Mouse (Mus musculus) megakaryocyte-erythroid progenitor cell, adult 5 weeks (primary cell): ENCODE data around the gene 4932429P05Rik. TPM values are rescaled to one million over a fixed set of nuclear protein-coding genes. Genes with fewer than 3 reads are reported as not detected.

ENCODE experiments used
- polyA plus RNA-seq: library from polyadenylated mRNA; stranded (reverse); fragments of >175 nt; gene quantifications from 2 replicates; pipeline ENCODE4 v1.2.3, GENCODE M21; 2012

Gene 4932429P05Rik
- polyA plus RNA-seq = not detected in 2 replicates

GRCm38 (mm10) chrX:89751968-89752367 lies at the start of gene 4932429P05Rik:
TSS of gene 4932429P05Rik (plus strand) at chrX:89752268.

Other genes with a start within 250 kb of the 4932429P05Rik start
- not detected in 2 replicates for gene 4930415L06Rik, start 180.6 kb downstream of the 4932429P05Rik start, polyA plus RNA-seq